Mouse (Mus musculus) lung, adult 2 months (tissue): ENCODE measurements at regions not wholly inside any gene's neighbourhood (a gene's known extent, or its start where the extent isn't known, plus 50 kb on each side); places are given as distances from the start of the nearest gene placed in this dataset.

ENCODE experiments used
- CTCF ChIP-seq: fragments of 200-500 bp; IDR thresholded peaks from 2 replicates; pipeline ENCODE4 v1.5.1; 2011; ENCODE audit warnings: mild to moderate bottlenecking, low read length, control low read depth; ENCODE audit not compliant: insufficient read depth
- POLR2A ChIP-seq: fragments of 200-500 bp; IDR thresholded peaks from 2 replicates; pipeline ENCODE4 v1.6.1; 2011; ENCODE audit warnings: low read depth, mild to moderate bottlenecking, control low read depth, low read length, borderline replicate concordance; ENCODE audit errors: extremely low read depth

GRCm38 (mm10) chr4:114711082-114711481 is 110.4 kb upstream of the Gm12830 start:
- TF ChIP-seq POLR2A: no peak
- TF ChIP-seq CTCF: no peak
